Mouse (Mus musculus) thymus, postnatal 0 days (tissue): Measurements from ENCODE around the gene Ryr3. TPM values are rescaled to one million over a fixed set of nuclear protein-coding genes. Genes with fewer than 3 reads are reported as not detected.
A peak's percentile ranks its signal among the peaks of the same experiment; 100 is the strongest.

ENCODE experiments used
- DNase-seq: peaks from one replicate; pipeline ENCODE4 v3.0.0-alpha.2; 2015; ENCODE audit warnings: low spot score
- polyA plus RNA-seq: library from polyadenylated mRNA; unstranded; fragments of >200 nt; fragmentation: Nextera tagmentation; extraction: Ambion mirVana; gene quantifications from 2 replicates; pipeline ENCODE4 v1.2.1, GENCODE M21; 2015

Gene Ryr3
- polyA plus RNA-seq, 1 experiment from 2014 or later, result 1.2 TPM

DNA sequence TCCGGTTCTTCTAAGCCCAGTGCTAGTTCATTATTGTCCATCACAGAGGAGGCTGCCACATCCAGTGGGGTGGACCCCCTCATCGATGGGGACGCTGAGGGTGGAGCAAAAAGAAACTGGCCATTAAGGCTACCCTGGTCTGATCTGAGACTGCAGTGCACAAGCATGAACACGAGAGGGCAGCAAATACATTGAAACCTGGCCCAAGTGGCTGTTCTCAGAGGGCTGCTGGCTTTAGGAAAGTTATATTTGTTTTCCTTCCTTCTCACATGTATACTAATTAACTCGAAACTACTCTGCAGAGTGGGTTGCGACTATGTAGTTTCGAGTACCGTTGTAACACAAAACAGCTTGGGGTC, 416.9 kb downstream of the Ryr3 start:
- DNase-seq, result peak; percentile 11

DNA sequence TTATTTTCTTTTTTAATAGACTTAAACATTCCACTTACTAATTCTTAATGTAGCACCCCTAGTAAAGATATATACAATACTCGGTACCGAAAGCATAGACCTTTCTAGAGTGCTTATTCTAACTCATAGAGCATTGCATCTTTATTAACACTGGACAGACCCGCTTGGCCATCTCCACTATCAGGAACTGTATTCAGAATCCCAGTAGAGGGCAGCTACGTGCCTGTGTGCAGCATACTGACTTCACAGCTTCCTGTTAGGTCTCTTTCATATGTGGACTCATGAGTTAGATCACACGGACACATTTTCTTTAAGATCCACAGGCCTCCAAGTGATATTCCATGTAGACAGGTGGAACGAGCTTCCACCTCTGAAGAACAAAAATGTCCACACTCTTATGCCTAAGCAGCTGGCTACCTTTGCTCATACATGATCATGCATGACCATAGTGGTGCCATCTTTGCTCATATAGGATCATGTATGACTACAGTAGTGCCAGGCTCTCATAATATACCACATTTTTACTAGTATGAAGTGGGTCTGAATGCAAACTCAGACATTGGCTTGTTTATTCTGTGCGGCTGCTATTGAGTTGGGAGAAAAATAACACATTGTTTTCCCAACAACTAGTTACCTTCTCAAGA, 417.4 kb downstream of the Ryr3 start:
- DNase-seq, result no peak

DNA sequence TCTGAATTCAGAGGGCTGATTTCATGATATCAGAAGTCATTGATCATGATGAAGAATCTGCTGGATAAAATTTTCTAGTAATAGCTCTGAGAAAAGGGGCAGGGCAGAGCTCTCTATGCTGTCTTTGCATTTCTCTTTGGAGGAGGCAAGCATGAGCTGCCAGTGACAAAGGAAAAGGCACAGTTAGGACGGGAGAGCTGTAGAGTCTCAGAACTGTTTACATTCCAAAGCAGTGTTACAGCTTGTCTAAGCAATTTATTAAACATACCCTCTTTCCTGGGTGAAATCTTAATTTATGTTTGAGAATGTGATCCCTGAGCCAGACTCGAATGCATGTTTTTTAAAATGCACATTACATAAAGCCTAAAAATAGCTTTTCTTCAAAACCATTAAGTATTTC, 435.3 kb downstream of the Ryr3 start:
- no peak for DNase-seq

DNA sequence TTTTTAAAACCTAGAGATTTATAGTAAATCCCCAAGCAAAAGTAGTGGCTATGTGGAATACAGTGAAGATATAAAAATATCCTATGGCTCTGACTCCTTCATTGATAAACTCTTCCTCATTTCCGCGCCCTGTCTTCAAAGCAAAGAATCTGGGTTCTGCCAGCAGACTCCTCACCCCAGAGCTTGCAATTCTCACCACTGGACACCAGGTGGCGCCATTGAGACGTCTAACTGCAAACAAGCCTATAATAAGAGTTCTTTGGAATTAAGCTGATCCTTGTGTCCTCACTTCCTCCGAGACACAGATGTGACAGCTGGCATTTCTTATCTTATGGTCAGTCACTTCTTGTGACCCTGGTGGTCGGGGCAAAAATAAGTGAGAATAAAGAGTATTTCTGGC, 442.1 kb downstream of the Ryr3 start:
- DNase-seq, result peak; percentile 58

DNA sequence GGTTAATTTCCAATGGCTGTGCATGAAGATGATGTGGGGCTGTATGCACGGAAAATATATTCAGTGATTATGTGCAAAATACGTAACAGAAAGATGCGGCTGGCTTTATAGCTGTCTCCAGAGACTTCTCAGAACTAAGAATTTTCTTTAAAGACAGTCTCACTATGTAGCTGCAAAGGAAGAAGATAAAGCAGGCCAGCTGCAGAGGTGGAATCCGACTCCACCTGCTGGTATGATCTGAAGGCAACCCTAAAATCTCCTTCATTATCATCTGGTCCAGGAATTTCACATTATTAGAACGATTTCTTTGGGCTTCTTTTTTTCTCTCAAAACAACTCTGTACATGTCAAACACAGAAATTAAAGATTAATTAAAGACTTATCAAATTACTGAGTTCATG, 449.2 kb downstream of the Ryr3 start:
- DNase-seq, result no peak

DNA sequence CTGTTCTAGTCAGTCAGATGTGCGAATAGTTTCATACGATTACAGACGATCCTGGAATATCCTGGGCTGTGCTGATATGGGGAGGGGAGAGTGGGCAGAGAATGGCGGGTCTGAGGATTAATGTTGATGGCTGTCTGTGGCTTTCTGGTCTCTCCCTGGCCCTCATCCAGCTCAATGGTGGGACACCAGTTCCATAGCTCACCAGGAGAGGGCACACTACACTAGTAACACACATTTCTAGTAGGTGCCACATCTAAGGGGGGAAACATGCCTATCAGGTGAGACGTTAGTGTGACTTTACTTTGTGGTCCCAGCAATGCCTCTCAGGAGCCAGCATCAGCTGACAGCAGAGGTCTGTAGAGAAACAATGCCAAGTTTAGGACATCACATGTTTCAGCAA, 451.9 kb downstream of the Ryr3 start:
- DNase-seq, result peak; percentile 30

DNA sequence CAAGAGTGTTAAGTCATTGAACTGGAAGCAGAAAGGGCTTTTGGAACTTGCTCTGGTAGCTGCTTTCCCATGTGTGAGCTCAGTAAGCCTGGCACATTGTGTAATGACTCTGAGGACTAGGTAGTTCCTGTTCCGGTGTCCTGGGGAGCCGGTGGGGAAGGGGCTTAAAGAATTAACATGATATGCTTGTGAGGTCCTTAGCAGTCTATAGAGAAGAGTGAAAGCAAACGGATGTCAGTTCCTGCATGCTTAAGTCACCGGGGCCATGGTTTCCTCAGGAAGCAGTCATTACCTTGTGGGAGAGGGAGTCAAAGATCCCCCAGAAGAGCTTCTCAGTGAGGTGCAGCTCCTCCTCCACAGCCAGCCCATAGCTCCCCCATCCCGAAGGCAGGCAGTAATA, 452.6 kb downstream of the Ryr3 start:
- no peak for DNase-seq

DNA sequence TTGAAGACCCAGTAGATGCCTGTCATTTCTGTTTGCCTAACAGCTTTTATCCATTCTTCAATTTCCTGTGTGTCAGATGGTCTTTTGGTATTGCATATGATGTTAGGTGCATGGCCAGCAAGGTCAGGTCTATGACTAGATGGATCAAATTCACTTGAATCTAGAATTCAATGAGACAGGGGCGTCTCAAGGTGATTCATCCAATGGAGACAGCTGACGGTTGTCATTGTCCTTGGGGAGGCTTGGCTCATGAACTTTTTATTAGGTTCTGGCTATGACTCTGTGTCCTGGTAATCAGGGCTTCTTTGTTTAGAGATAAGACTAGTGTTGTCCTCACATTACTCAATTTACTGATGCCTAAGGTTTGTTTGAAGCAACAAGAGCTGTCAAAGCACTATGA, 454.9 kb downstream of the Ryr3 start:
- DNase-seq, result no peak

DNA sequence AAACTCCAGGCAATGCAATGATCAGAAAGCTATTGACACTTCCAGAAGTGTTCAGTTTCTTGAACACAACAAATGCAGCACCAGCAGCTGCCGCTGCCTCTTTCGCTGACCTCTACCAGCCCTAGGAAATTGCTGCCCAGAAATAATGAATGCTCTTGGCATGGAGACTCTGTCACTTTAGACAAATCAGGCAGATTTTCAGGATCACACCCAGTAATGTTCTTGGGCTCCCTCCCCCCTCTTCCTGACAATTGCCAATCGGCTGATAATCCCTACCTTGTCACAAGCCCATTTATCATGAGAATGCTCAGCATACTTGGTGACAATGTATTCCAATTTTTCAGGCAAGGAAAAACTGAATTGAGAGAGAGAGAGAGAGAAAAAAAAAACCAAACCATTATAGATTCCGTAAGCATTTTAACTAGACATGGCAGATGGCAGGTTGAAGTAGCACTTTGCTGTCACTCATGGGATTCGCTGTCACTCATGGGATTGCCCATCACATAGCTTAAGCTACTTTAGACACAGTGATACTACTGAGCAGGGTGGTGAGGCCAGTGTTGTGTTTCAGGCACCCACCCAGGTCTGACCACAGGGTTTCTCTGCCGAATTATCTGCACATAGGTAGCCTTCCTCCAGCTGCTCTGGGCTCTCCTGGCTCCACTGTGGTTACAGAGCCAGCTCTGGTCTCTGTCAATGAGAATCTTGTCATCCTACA, 455.5 kb downstream of the Ryr3 start:
- no peak for DNase-seq

DNA sequence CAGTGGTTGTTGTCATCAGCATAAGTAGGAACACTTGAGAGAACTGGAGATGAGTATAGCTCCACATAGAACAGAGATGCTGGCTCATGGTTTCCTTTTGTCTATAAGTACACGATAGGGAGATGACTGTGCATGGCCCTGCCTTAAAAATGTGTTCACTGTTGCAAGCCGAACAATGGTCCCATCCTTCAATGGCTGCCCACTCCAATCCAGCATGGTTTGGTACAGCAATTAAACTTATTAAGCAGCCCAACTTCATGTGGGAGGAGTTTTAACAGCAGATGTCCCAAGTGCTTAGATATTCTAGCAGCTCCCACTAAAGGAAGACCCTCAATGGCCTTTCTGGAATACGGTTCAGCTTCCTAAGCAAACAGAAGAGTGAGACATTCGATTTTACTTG, 456.2 kb downstream of the Ryr3 start:
- no peak for DNase-seq

DNA sequence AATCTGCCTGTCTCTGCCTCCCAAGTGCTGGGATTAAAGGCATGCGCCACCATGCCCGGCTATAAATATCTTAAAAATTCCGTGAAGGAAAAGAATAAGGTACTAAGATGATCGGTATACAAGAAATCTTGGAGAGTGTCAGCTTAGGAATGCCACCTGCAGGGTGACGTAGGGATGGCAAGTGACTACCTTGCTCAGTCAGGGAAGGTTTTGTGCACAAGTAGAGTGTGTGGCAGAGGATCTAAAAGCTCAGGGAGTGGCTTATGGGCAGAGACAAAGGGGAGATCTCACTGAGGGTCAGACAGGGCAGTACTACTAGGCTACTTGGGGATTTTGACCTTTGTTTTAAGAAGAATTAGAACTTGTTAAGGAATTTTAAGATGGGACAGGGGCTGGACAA, 457.2 kb downstream of the Ryr3 start:
- no peak for DNase-seq

DNA sequence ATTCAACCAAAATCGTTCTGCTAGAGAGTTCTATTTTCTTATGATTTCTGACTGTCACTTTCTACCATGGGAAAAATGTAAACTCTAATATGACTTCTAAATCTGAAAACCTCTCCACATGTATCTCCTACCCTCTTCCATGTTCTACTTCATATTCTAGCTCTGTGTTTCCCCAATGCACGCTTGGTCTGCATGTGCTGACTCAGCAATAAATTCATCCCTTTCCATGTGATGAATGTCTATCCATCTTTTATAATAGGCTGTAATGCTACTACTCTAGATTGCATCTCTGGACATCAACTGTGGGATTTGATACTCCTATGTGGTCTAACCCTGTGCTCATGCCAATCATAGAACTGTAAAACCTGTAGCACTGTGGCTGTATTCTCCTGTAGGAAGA, 458.2 kb downstream of the Ryr3 start:
- DNase-seq, result no peak

DNA sequence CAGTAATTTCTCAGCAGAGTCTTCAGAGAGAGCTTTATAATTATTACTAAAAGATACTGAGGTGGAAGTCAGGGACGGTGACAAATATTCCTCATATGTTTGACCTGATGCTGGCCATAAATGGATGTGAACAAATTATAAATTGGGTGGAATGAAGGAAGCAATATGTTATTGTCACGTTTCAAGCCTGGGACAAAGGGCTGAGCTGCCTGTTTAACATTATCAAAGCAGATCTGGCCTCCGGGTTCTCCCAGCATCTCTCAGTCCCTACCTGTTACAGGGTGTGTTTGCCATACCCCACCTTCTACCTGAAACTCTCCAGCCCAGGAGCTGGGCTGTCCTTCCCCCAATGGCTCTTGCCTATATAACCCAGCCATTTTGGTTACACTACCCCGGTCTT, 463.6 kb downstream of the Ryr3 start:
- no peak for DNase-seq

DNA sequence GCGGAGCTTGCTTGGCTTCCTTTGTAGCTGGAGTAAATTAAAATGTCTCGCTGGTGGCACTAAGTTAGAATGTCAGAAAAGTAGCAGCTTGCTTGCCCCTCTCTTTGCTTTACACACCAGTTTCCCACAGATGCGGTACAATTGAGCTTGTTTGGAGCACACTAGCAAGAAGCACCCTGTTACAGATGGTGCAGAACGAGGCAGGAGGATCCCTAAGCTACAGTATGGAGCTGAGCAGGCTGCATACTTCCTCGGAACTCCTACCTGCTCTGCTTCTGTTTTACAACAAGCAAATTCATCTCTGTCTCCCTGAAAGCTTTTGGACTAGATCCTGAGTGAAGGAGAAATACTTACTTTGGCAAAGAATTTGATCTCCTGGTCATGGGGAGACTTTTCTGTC, 465.5 kb downstream of the Ryr3 start:
- no peak for DNase-seq

DNA sequence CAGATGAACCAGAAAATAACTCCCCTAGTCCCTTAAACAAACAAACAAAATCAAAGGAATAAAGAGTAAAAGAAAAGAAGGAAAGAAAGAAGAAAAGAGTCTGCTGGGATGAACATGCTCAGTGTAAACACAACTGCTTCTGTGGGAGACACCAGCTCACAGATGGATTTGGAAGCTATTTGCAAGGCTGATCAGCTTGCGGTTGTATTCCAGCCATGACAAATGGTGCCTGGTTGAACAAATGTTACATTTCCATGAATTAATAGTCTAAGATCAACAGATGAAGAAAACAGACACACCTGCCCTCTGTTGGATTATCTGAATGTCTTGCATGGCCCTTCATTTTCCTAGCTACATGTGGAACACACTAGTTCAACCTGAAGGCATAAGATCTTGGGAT, 468.4 kb downstream of the Ryr3 start:
- DNase-seq, result no peak

DNA sequence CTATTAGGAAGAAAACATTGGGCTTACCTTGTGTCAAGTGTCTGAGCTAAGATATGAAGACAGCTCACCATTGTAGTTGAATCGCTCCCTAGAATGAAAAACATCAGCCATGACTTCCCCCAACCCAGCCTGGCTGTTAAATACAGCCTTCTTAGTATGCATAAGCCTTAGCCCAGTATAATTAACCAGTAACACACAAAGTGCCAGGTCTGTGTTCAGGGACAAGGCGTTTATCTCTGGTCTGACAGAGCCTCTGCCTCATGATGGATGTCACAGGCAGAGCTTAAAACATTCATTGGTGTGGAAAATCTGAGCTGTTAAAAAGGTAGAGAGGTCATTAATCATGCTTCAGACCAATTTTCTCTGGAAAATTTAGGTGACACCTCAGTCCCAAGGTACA, 484.0 kb downstream of the Ryr3 start:
- DNase-seq, result no peak

DNA sequence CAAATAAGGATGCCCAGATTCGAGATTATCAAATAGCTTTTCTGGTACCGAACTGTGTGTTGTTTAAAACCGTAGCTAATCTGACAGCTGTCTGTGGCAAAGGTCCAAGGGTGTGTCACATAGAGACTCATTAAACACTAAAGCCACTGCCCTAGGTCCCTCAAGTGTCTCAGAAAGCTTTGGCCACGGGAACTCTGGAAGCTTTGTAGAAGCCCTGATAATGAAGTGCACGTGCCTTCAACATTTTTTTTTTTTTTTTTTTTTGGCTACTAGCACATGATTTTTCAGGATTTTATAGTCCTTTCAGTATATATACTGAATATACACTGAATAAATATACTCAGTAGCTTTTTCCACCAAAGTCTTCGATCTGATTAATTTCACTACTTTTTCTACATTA, 489.1 kb downstream of the Ryr3 start:
- no peak for DNase-seq

DNA sequence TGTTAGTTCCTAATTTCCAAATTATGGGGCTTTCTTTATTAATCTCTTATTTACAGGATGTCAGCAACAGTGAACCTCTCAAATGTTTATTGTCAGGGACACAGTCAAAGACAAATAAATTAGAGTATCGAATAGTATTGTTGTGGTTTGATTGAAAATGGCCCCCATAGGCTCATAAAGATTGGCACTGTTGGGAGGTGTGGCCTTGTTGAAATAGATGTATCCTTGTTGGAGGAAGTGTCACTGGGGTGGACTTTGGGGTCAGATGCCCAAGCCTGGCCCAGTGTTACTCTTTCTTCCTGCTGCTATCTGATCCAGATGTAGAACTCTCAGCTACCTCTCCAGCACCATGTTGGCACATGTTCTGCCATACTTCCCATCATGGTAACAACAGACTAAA, 495.7 kb downstream of the Ryr3 start:
- DNase-seq, result no peak

DNA sequence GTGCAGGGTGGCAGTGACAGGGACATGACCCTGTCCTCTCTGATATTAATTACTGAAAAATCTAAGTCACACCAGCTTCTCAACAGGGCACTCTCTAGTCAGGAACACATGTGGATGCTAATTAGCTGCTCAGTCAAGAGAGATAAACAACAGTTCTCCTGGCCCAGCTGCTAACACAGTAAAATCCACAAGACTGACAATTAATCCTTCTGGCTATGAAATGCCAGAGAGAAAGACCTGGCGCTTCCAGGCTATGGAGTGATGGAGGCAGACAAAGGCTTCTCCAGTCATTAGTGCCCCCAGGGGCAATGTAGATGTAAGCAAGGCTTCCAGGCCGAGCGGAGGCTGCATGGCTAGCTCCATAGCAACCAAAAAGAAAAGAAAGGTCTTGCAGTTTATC, 496.2 kb downstream of the Ryr3 start:
- no peak for DNase-seq

DNA sequence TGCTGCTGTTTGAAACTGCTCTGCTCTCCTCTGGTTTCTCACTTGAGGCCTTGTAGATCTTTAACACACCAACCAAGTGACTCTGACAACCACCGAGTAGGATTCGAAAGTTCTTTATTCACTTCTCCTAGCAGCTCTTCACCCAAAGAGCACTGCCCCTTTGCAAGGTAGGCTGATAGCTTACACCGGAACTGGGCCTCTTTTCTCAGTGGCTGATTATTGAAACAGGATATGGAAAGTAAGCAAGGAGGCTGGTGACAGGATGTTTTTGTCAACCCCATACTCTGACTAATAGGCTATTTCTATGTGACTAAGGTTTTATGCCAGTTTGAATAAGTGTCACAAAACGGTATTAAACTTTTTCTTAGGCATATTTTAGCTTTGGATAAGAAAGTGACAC, 502.2 kb downstream of the Ryr3 start:
- peak; percentile 39 for DNase-seq

DNA sequence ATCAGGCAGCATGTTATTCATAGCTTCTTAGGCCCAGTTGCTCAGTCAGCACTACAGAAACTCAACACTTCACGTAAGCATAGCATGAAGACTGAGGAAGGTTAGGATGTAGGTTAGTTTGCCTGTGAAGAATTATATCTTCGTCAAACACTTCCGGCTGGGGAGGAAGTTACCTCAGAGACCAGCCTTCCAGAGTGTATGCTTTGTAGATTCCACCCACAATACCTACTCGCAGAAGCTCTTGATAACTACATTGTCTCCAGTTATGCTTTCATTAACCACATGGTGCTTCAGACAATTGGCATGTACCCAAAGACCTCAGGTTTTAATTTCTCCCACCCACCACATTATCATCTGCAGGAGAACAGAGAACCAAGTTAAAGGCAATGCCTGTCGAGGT, 535.1 kb downstream of the Ryr3 start:
- DNase-seq, result no peak

DNA sequence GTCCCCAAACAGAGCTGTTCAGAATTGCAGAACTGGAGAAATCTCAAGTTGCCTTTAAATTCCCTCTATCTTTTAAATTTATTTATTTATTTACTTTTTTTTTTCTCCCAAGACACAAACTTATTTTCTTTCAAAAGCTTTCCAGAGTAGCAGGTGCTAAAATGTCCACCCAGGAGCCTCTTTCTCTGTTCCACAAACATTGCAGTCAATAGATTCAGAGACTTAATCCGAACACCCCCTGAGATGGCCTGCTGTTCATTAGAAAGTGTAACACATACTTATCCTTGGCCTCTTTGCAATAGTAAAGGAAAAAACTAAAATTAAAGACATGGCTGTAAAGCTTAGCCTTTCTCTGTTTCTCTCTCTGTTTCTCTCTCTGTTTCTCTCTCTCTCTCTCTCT, 539.6 kb downstream of the Ryr3 start:
- no peak for DNase-seq

DNA sequence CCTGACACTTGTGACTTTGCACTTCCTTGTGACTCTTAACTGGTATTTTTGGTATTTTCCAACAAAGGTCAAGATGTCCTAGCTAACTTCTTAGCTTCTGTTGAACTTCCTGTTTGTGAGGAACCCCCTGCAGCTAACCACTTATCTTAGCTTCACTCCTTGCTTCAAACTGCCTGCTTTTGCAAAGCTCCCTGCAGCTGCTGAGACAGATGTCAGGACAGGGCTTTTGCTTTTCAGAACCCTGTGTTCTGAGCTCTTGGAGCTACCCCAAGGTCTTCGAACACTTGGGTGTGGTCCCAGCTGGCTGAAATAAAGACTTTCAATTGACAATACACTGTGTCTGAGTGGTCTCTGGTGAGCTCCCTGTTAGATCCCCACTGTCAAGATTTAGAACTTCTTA, 540.2 kb downstream of the Ryr3 start:
- DNase-seq, result peak; percentile 23

DNA sequence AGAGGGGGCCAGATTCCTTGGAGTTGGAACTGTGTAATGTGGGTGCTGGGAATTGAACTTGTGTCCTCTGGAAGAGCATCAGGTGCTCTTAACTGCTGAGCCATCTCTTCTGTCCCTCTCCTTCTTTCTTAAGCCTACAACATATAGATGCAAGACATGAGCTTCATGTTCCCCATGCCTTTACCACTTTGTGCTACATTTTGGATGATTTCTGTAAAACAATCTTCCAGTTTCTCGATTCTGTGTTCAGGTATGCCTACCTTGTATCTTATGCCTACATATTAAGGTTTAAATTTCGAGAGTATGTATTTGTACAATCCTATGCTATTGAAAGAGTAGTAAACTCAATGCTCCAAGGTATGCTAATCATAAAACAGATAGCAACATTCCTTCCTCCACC, 540.7 kb downstream of the Ryr3 start:
- no peak for DNase-seq
